Mouse (Mus musculus) kidney, adult 2 months (tissue): Measurements from ENCODE around the gene 1700028P14Rik. TPM values are rescaled to one million over a fixed set of nuclear protein-coding genes. Genes with fewer than 3 reads are reported as not detected.

Experiments used
- DNase-seq: peaks from one replicate; pipeline ENCODE4 v3.0.0; 2021
- H3K27ac ChIP-seq: fragments of 200-500 bp; 2 replicates; pipeline ENCODE4 v1.5.1; 2012; ENCODE audit warnings: low read depth, low read length, control low read depth, inconsistent platforms; ENCODE audit not compliant: insufficient read depth
- H3K27me3 ChIP-seq: fragments of 200-500 bp; replicated peaks from 2 replicates; pipeline ENCODE4 v1.6.1; 2012; ENCODE audit warnings: mild to moderate bottlenecking, moderate library complexity, low read length, inconsistent platforms; ENCODE audit not compliant: control insufficient read depth, insufficient read depth
- H3K36me3 ChIP-seq: fragments of 200-500 bp; 2 replicates; pipeline ENCODE4 v1.6.1; 2012; ENCODE audit warnings: mild to moderate bottlenecking, moderate library complexity, low read length, inconsistent platforms; ENCODE audit not compliant: control insufficient read depth, insufficient read depth
- H3K4me1 ChIP-seq: fragments of 200-500 bp; 2 replicates; pipeline ENCODE4 v1.6.1; 2011; ENCODE audit warnings: low read length; ENCODE audit not compliant: control insufficient read depth, insufficient read depth
- H3K4me3 ChIP-seq: fragments of 200-500 bp; 2 replicates; pipeline ENCODE4 v1.5.1; 2011; ENCODE audit warnings: mild to moderate bottlenecking, low read depth, low read length, control low read depth; ENCODE audit not compliant: insufficient read depth
- CTCF ChIP-seq: fragments of 200-500 bp; conservative IDR thresholded peaks from 2 replicates; pipeline ENCODE4 v1.5.1; 2011; ENCODE audit warnings: low read depth, mild to moderate bottlenecking, control low read depth, low read length, moderate library complexity, mixed read lengths; ENCODE audit not compliant: insufficient read depth, insufficient read length
- POLR2A ChIP-seq: fragments of 200-500 bp; IDR thresholded peaks from one replicate; pipeline ENCODE4 v1.6.1; 2011; ENCODE audit warnings: low read depth, low read length, control low read depth
- WGBS: fragments of 180-500 bp; shearing (Covaris S2); methylation state at CpG from one replicate; pipeline ENCODE4 v1.1.7; 2018; 5-methylcytosine and 5-hydroxymethylcytosine counted together
- polyA plus RNA-seq: library from polyadenylated mRNA; depleted of rRNA; stranded (reverse); fragments of >200 nt; gene quantifications from 2 replicates; pipeline ENCODE4 v1.2.3, GENCODE M21; 2012; rRNA removed

1700028P14Rik gene
- polyA plus RNA-seq, 1 experiment = not detected

DNA sequence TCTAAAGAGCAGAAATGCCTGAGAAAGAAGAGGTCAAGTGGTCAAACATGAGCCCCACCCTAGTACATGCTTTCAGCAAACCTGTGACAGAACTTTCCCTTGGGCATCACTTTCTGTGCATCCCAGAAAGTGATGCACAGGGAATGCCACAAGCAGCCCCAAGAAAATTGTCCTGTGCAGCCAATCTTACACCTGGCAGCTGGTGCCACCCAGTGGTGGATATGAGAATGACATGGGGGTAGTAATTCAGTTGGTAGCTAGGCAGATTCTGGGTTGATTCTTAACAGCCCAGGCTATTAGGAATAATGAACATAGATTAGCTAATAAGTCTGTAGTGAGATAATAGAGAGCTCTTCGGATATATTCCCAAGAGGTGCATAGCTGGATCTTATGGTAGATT, 128.9 kb downstream of the 1700028P14Rik start:
- no peaks in the 10 kb centered on the region for H3K4me1 ChIP-seq
- H3K27ac ChIP-seq = no peak overlapping the region
- TF ChIP-seq POLR2A (no peak), CTCF (peak; percentile 88)
- 11% methylated on average over 1 of the region's 1 CpGs for WGBS
- H3K4me3 ChIP-seq = no peak overlapping the region
- DNase-seq = peak; percentile 69
- H3K36me3 ChIP-seq = no peaks in the 10 kb centered on the region
- no peaks in the 10 kb centered on the region for H3K27me3 ChIP-seq

DNA sequence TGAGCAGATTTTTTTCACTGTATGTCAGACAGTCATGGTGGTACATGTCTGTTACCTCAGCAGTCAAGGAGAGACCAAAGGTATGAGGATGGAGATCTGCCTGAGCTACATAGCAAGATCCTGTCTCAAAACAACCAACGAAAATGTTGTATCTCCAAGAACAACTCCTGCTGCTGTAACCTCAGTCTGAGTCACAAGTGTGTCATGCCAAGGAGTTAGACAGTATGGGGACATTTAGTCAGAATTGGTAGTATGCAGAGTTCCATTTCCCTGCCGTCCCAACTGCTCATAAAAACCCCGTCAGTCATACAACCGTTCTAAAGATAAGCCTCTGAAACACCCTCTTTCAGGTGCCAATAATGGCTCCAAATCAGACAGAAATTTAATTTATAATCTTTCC, 130.8 kb downstream of the 1700028P14Rik start:
- TF ChIP-seq CTCF (no peak), POLR2A (no peak)
- no peak overlapping the region for H3K27ac ChIP-seq
- H3K4me1 ChIP-seq = no peaks in the 10 kb centered on the region
- H3K4me3 ChIP-seq = no peak overlapping the region
- WGBS = 92% methylated on average over 4 of the region's 4 CpGs
- H3K36me3 ChIP-seq = no peaks in the 10 kb centered on the region
- H3K27me3 ChIP-seq = no peaks in the 10 kb centered on the region
- no peak for DNase-seq

DNA sequence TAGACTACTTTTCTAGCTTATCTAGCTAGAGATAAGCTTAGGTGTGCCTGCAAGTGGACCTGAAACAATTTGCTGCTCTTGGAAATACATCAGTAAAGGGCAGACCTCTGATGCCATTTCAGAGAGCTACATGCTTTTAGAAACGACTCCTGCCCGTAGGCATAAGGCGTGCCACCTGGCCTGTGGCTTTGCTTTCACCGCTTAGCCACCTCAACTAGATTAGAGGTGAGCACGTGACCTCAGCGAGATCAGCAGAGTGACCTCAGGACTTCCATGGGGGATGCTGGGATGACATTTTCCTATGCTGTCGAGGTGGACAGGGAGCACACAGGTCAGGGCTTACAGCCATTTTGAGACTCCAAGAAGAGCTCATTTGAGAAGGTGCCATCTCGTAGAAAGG, 131.5 kb downstream of the 1700028P14Rik start:
- WGBS = 82% methylated on average over 8 of the region's 8 CpGs
- no peaks in the 10 kb centered on the region for H3K27me3 ChIP-seq
- TF ChIP-seq CTCF = no peak
- TF ChIP-seq POLR2A = no peak
- no peak overlapping the region for H3K4me3 ChIP-seq
- no peak overlapping the region for H3K27ac ChIP-seq
- DNase-seq = no peak
- H3K36me3 ChIP-seq = no peaks in the 10 kb centered on the region
- H3K4me1 ChIP-seq = no peaks in the 10 kb centered on the region

DNA sequence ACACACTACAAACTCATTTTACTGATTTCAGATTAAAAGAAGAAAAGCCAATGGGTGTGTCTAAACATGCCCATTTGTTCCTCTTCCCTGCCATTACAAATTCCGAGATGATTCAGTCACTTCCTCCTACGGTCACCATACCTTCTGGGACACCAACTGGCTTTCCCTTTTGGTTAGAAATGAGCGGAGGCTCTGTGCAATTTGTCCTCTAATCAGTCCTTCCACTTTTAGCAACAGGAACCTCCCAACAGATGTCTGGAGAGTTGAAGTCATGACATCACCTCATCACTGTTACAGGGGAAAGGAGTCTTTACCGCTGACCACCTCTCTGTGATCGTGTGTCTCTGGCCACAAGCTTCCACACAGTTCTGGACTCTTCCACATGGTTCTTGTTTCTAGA, 132.0 kb downstream of the 1700028P14Rik start:
- no peak for TF ChIP-seq CTCF
- TF ChIP-seq POLR2A = no peak
- Histone ChIP-seq H3K4me3 (no peak overlapping the region), H3K36me3 (no peaks in the 10 kb centered on the region), H3K27me3 (no peaks in the 10 kb centered on the region), H3K4me1 (no peaks in the 10 kb centered on the region), H3K27ac (no peak overlapping the region)
- 72% methylated on average over 5 of the region's 5 CpGs for WGBS
- no peak for DNase-seq

DNA sequence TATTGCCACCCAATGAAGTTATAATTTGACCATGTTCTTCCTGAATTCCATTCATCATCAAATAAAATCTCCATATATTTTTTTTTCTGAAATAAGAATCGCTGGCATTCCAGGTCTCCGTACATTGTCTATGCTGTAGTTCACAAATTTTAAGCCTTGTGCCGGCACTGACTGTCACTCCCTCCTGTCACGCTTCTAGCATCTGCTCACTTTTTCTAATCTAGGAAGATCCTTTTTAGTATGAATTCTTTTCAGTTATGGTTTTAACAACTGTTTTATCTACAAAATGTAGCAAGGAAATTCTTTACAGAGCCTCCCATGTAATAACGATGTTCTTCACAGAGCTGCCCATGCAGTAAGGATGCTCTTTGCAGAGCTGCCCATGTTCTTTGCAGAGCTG, 134.1 kb downstream of the 1700028P14Rik start:
- no peak overlapping the region for H3K27ac ChIP-seq
- no peak for TF ChIP-seq CTCF
- no peak for TF ChIP-seq POLR2A
- WGBS = 85% methylated on average over 5 of the region's 5 CpGs

DNA sequence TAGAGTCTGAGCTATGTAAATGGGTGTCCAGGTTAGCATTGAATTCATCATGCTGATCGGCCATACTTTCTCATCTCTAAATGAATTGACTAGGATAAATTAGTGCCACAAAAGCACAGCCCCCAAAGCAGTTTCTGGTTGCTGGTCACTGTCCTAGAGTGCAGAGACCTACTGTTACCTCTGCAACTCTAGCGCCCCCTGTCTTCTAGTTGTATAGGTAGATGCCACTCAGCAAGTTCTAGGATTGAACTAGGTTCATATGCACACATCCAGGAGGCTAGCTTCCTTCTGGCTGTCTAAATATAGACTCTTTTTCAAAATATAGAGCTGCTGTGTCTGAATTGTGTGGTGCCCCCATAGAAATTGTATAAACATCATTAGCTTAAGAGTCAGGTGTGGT, 141.3 kb downstream of the 1700028P14Rik start:
- DNase-seq = no peak
- TF ChIP-seq CTCF (no peak; the same call in 1 of the 2 replicates), POLR2A (no peak)
- H3K36me3 ChIP-seq = no peaks in the 10 kb centered on the region
- 53% methylated on average over 2 of the region's 2 CpGs for WGBS
- no peaks in the 10 kb centered on the region for H3K4me1 ChIP-seq
- no peaks in the 10 kb centered on the region for H3K27me3 ChIP-seq
- no peak overlapping the region for H3K27ac ChIP-seq
- H3K4me3 ChIP-seq = no peak overlapping the region

More for the DNA sequence above, 134.1 kb downstream of the 1700028P14Rik start:
- DNase-seq = no peak
- no peaks in the 10 kb centered on the region for H3K36me3 ChIP-seq
- H3K4me3 ChIP-seq = no peak overlapping the region
- H3K27me3 ChIP-seq = no peaks in the 10 kb centered on the region
- no peaks in the 10 kb centered on the region for H3K4me1 ChIP-seq

Other genes with a start within 250 kb of the 1700028P14Rik start
- 0.95 and 1.0 TPM in 2 replicates for gene Mamdc2, start 204.4 kb downstream of the 1700028P14Rik start, polyA plus RNA-seq
- gene Ptar1, start 34.6 kb upstream of the 1700028P14Rik start, polyA plus RNA-seq = 4.4 and 5.6 TPM in 2 replicates
- 1.6 and 1.9 TPM in 2 replicates for gene Apba1, start 106.1 kb upstream of the 1700028P14Rik start, polyA plus RNA-seq